Mouse (Mus musculus) urinary bladder, postnatal 4 days (tissue): Measurements from ENCODE around the gene Mgat4a.

ENCODE experiments used
- DNase-seq, 2 experiments: peaks; one replicate each; pipeline ENCODE4 v3.0.0; 2021 to 2022; ENCODE audit warnings: low spot score in 2 of 2

Mgat4a gene

DNA sequence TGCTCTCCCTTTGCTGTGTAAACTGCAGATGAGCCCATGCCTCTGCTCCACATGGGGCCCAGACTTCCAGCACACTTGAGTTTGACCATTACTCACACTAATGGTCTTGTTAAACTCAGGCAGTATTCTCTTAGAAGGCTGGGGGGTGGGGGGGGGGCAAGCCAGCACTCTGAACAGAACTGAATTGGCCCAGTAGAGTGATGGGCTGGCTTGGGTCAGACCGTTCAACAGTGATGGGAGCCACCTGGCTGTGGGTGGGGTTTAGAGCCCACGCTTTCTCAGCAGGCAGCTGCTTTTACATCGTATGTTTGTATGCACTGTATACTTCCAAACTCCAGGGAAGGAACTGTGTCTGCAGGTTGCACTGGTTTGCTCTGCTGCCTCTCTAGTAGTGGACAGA, 141.9 kb downstream of the Mgat4a start:
- DNase-seq: no peak

DNA sequence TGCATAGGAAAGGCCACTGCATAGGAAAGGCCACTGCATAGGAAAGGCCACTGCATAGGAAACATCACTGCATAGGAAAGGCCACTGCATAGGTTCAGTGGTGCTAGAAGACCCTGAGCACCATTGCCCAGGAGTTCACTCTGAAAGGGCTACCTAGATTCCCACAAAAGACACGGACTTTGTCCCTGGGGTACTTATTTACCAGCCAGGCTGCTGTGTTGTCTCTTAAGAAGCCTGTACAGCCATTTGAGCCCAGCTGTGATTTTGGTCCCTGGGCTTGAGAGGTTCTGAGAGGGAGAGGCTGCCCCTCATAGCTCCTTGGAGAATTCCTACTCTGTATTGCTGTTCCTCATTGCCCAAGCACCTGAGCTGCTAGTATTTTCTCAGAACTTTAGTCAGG, 144.3 kb downstream of the Mgat4a start:
- DNase-seq: no peak

DNA sequence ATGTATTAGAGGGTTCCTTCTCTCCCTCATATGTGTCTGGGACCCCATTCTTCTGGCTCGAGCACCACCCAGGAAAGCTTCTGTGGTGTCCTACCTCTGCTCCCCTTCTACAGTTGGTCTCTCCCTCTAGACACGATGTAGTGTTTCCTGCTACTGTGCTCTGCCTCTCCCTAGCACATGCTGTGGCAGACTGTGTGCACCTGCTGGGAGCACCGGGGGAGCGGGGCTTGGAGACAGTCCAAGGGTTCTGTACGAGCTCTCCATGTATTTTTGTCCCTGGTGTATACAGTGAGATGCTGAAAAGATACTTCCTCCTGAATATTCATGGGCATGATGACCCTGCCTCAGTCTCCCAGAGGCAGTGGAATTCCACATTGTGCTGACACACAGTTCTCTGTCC, 147.6 kb downstream of the Mgat4a start:
- DNase-seq: no peak
